Mouse (Mus musculus): ENCODE measurements around the gene Zdhhc15. TPM values are rescaled to one million over a fixed set of nuclear protein-coding genes. Genes with fewer than 3 reads are reported as not detected.

Gene Zdhhc15
- total and polyA plus RNA-seq, 3 experiments = not detected

DNA sequence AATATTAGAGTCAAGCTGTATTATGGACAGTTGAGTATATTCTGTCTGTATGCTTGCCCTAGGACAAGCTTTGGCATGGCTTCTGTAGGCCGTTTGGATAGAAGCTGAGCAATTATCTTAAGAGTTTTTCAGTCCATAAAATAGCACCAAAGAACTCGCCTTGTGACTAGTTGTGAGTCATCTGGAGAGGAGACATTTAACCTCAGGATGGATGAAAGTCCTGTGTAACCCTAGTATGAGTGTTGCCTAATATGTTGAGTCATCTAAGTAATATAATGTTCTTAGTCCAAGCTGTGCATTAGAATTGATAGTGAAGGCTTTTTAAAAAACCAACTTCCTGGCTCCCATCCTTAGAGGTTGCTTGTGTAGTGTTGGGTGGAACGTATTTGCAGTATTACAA is 182.8 kb downstream of the Zdhhc15 start:
- Histone ChIP-seq H3K4me1 (ENCODE audit: control insufficient read depth in 1 of 2, insufficient read depth in 2 of 2, low read length in 2 of 2) (peaks cover 0 to 6% of the 10 kb centered on the region in 2 experiments; a peak in 3 of 4 replicates), H3K27me3 (ENCODE audit: control insufficient read depth in 1 of 2, insufficient read depth in 2 of 2, low read length in 2 of 2) (no peaks in the 10 kb centered on the region), H3K9me3 (replicated peaks; ENCODE audit: insufficient read depth, low read length) (no peaks in the 10 kb centered on the region), H3K9ac (ENCODE audit: control insufficient read depth, low read depth, low read length, poor library complexity, severe bottlenecking) (no peak overlapping the region), H3K79me2 (ENCODE audit: control insufficient read depth, insufficient read depth, low read length, poor library complexity) (peaks cover 3% of the 10 kb centered on the region), H3K36me3 (ENCODE audit: control insufficient read depth in 1 of 2, insufficient read depth in 2 of 2, low read length in 2 of 2) (peaks cover 0 to 4% of the 10 kb centered on the region in 2 experiments; a peak in 2 of 4 replicates), H3K4me3 (ENCODE audit: control insufficient read depth in 1 of 2, insufficient read depth in 1 of 2, low read depth in 2 of 2, low read length in 2 of 2) (no peak overlapping the region), H3K27ac (ENCODE audit: control insufficient read depth, low read depth, low read length) (no peak overlapping the region)
- TF ChIP-seq ELF1 (IDR thresholded peaks at IDR 0.05; ENCODE audit: low read depth, low read length) = no peak
- TF ChIP-seq ETS1 (IDR thresholded peaks at IDR 0.05; ENCODE audit: low read depth, low read length) = no peak
- TF ChIP-seq TCF12 (IDR thresholded peaks at IDR 0.05; ENCODE audit: low read depth, low read length) = no peak
- no peak for TF ChIP-seq HCFC1 (IDR thresholded peaks at IDR 0.05; ENCODE audit: low read depth, low read length)
- no peak for TF ChIP-seq TAL1 (IDR thresholded peaks at IDR 0.05; ENCODE audit: low read length)
- no peak for TF ChIP-seq CHD2 (IDR thresholded peaks at IDR 0.05; ENCODE audit: low read length)
- no peak for TF ChIP-seq MAZ (IDR thresholded peaks at IDR 0.05; ENCODE audit: low read depth, low read length)
- peak; percentile 11 for DNase-seq (ENCODE audit: low read depth, low spot score)

Other genes with a start within 250 kb of the Zdhhc15 start
- gene Uprt, start 188.2 kb downstream of the Zdhhc15 start, total RNA-seq (2012; rRNA removed) = 7.1 and 7.2 TPM in 2 replicates
- gene Uprt, start 188.2 kb downstream of the Zdhhc15 start, polyA plus RNA-seq (2012; ENCODE audit: insufficient read depth in 1 of 2, insufficient read length in 2 of 2, low read depth in 1 of 2, low replicate concordance in 2 of 2, missing spikeins in 1 of 2) = 1 to 10 TPM in 1 of 2 experiments, not detected in 1; 4.4 TPM
- gene Magee2, start 186.2 kb upstream of the Zdhhc15 start, total RNA-seq (2012; rRNA removed) = not detected in 2 replicates
- gene Magee2, start 186.2 kb upstream of the Zdhhc15 start, polyA plus RNA-seq (2012; ENCODE audit: insufficient read depth in 1 of 2, insufficient read length in 2 of 2, low read depth in 1 of 2, low replicate concordance in 2 of 2, missing spikeins in 1 of 2) = not detected